ENCODE assay signal across 13 mouse cellular contexts in genomic region chr1:40372951-40373350, GRCm38 (mm10). TPM values are rescaled to one million over a fixed set of nuclear protein-coding genes. Genes with fewer than 3 reads are reported as not detected.
"Had no signal": no experiment of that assay in that cellular context is flagged by ENCODE, and none has a peak within 500 bp of the region (broad histone marks: within the 10 kb centered on the region; RNA-seq: fewer than 3 reads in every experiment).

No protein-coding gene starts in this region.

- H3K4me1 ChIP-seq: midbrain, embryonic 12.5 days; stomach, embryonic 15.5 days had no signal

- H3K27ac ChIP-seq: left cerebral cortex, adult 2 months; limb, embryonic 12.5 days; liver, embryonic 14.5 days; midbrain, embryonic 12.5 days; neural tube, embryonic 13.5 days; stomach, embryonic 15.5 days had no signal

- DNase-seq: kidney, postnatal 14 days; lung, adult 18-20 months; retina, postnatal 1 day; right cerebral cortex, postnatal 4 days; thymus, adult 2 months; thymus, postnatal 25 days had no signal

- H3K4me3 ChIP-seq: left cerebral cortex, adult 2 months; limb, embryonic 12.5 days; midbrain, embryonic 12.5 days; neural tube, embryonic 13.5 days; stomach, embryonic 15.5 days had no signal

RNA-seq across cellular contexts. Expression of gene Il1rl1, which starts 56.4 kb away (rescaled TPM):
- polyA plus RNA-seq: liver, adult 2 months; midbrain, embryonic 12.5 days; neural tube, embryonic 13.5 days had no signal
